Mouse (Mus musculus): ENCODE data around the gene Scgb2b20.
"Not testable (repeated sequence)": the region's sequence is repeated elsewhere in the genome, so short reads cannot be mapped to it uniquely, and the experiment has no call there.

The Scgb2b20 gene

GRCm38 (mm10) chr7:33366222-33366621, at the start of gene Scgb2b20:
Gene Scgb2b20, minus strand, starts transcription at chr7:33366322.
- DNase-seq (ENCODE audit: low read depth): not testable (repeated sequence)

GRCm38 (mm10) chr7:33409681-33410080, 43.6 kb upstream of the Scgb2b20 start:
- DNase-seq (ENCODE audit: low read depth): not testable (repeated sequence)

- no peak for DNase-seq (ENCODE audit: low read depth)
These were observed 35.5 kb upstream of the Scgb2b20 start for GRCm38 (mm10) chr7:33401650-33402049.

- not testable (repeated sequence) for DNase-seq (ENCODE audit: low read depth)
These were observed 33.6 kb upstream of the Scgb2b20 start for GRCm38 (mm10) chr7:33399749-33400148.

GRCm38 (mm10) chr7:33372934-33373333, 6.8 kb upstream of the Scgb2b20 start, which contains the start of gene Scgb1b20:
Gene Scgb1b20, plus strand, starts transcription at chr7:33373234.
- not testable (repeated sequence) for DNase-seq (ENCODE audit: low read depth)

All from c-Kit-positive CD71-negative TER-119-negative erythroid progenitor cells, embryonic 14.5 days (primary cell).